Mouse (Mus musculus): ENCODE measurements at regions not wholly inside any gene's neighbourhood (a gene's known extent, or its start where the extent isn't known, plus 50 kb on each side); places are given as distances from the start of the nearest gene placed in this dataset.

DNA sequence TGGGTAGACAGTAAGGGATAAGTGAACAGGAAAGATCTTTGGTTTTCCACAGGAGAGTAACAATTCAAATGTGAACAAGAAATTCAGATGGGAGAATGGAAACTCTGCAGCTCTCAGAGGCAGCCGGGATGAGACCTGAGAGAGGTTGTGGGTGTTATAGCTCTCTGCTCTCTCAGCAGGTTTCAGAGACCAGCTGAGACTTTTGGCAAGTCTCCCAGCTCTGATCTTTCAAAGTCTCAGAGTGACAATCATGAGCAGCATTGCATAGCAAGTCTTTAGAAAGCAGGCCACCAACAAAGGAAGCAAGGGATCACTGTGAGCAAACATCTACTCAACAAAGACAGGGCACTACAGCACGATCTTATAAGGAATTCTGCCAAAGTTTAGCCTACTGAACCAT, 73.4 kb upstream of the Gnpda2 start:
- H3K36me3 ChIP-seq, result no peaks in the 10 kb centered on the region
- whole genome bisulfite sequencing, result 54% methylated on average over 2 of the region's 2 CpGs
- no peaks in the 10 kb centered on the region for H3K4me1 ChIP-seq
- no peak overlapping the region for H3K4me3 ChIP-seq
- no peak overlapping the region for H3K27ac ChIP-seq (replicated peaks)
- no peaks in the 10 kb centered on the region for H3K27me3 ChIP-seq
- no peak for ATAC-seq (ENCODE audit: low FRiP score, low read depth)
- no peaks in the 10 kb centered on the region for H3K9me3 ChIP-seq
- H3K9ac ChIP-seq (replicated peaks), result no peak overlapping the region
- no peak overlapping the region for H3K4me2 ChIP-seq (replicated peaks)

DNA sequence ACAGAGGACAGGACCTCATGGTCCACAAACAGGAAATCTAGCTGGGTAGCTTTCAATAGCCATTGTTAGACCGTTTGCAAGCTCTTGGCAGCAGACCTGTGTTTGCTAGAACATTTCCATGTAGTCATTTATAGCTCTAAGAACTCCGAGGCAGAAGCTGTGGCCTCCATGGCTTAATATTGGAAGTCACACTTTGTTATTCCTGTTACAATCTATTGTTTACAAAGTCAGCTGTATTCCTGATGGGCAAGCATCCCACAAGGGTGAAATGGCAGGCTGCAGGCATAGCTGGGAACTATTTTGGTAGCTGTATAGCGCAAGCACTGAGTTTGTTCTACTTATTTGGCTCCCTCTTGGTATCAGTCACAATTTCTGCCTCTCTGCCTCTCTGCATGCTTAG, 71.8 kb upstream of the Gnpda2 start:
- Histone ChIP-seq H3K36me3 (no peaks in the 10 kb centered on the region), H3K27ac (replicated peaks) (no peak overlapping the region), H3K4me3 (no peak overlapping the region), H3K27me3 (no peaks in the 10 kb centered on the region), H3K4me2 (replicated peaks) (no peak overlapping the region), H3K4me1 (no peaks in the 10 kb centered on the region), H3K9ac (replicated peaks) (no peak overlapping the region), H3K9me3 (no peaks in the 10 kb centered on the region)
- ATAC-seq (ENCODE audit: low FRiP score, low read depth), result no peak
- 80% methylated on average over 3 of the region's 3 CpGs for WGBS

Data from midbrain, embryonic 12.5 days (tissue).